Mouse (Mus musculus): ENCODE measurements around the gene Tdrkh. TPM values are rescaled to one million over a fixed set of nuclear protein-coding genes. Genes with fewer than 3 reads are reported as not detected.

Gene Tdrkh
- polyA plus RNA-seq, 1 experiment: 22.8 TPM

DNA sequence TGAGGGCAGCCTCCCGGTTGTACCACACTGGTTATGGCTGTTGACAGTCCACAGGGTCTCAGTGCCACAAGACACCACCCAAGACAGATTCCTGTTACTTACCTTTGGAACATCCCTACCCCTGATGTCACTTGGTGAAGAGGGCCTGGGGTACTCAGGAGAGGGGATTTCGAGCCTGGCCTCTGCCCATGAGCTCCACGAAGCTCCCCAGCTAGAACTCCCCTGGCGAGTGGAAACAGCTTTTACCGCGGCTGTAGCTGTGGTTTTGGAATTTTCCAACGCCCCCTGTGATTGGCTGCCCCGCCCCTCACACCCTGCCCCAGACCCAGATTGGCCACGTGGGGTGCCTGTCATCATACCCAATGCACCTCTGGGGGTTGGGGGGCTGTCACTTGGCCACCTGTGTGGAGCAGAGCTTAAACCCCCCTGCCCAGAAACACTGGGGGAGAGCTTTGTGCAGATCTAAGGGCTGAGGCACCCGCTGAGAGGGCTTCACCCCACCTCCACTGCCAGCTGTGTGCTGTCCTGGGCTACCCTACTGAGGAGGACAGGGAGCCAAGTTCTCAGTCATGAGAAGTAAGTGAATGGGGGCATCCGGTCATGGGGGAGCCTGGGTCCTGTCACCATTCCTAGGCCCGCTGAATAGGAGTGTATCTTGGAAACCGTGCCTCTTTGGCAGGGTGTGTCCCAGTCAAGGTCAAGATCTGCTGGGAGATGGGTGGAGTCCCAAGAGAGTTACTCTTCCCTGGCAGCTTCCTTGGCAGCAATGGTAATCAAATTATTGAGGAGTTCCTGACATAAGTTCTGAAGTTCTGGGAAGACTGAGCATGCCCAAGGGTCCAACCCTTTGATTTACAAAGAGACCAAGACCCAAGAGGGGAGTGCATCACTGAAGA lies 35.8 kb upstream of the Tdrkh start:
- DNase-seq: no peak
- TF ChIP-seq POLR2A (IDR thresholded peaks at IDR 0.05; ENCODE audit: borderline replicate concordance, insufficient read depth, low read length): no peak
- TF ChIP-seq CTCF (IDR thresholded peaks at IDR 0.05; ENCODE audit: borderline replicate concordance, insufficient read depth, low read depth, low read length): no peak

DNA sequence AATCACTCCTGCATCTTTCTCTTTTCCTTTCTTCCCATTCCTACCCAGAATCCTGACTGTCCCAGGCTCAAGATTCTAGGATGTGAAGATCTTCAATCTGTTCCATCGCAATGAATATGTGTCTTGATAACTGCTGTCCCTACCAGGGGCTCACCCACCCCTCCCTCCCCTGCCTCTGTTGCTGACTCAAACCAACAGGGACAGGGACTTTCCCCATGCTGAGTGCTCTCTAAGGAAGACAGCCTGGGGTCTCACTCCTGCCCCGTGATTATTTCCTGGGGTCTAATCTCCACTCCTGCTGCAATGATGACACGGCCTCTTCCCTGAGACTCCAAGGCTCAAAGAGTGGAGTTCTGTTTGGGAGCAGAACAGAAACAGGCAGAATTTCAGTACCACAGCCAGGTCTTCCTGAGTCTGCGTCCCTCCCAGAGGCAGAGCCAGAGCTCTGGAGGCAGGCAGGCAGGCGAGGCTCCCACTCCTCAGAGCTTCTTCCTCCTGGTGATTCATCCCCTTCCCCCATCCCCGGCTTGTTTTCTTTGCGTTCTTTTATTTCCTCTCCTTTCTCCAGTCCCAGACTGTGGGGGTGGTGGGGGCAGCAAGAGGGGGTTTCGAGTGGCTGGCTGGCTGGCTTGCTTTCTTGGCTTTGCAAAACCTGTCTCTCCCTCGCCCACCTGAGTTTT lies 33.1 kb upstream of the Tdrkh start:
- H3K4me1 ChIP-seq (ENCODE audit: control insufficient read depth, insufficient read depth, low read length): no peaks in the 10 kb centered on the region
- H3K27me3 ChIP-seq (ENCODE audit: control insufficient read depth, insufficient read depth, low read length): no peaks in the 10 kb centered on the region
- no peak overlapping the region for H3K27ac ChIP-seq (ENCODE audit: insufficient read depth, low read length)
- no peak for DNase-seq
- no peak overlapping the region for H3K4me3 ChIP-seq (replicated peaks; ENCODE audit: insufficient read depth, low read depth, low read length)
- no peak for TF ChIP-seq CTCF (IDR thresholded peaks at IDR 0.05; ENCODE audit: borderline replicate concordance, insufficient read depth, low read depth, low read length)
- TF ChIP-seq POLR2A (IDR thresholded peaks at IDR 0.05; ENCODE audit: borderline replicate concordance, insufficient read depth, low read length): no peak
- WGBS: 48% methylated on average over 9 of the region's 9 CpGs

More for the DNA sequence above, 35.8 kb upstream of the Tdrkh start:
- Histone ChIP-seq H3K27ac (ENCODE audit: insufficient read depth, low read length) (no peak overlapping the region), H3K27me3 (ENCODE audit: control insufficient read depth, insufficient read depth, low read length) (no peaks in the 10 kb centered on the region), H3K4me3 (replicated peaks; ENCODE audit: insufficient read depth, low read depth, low read length) (no peak overlapping the region), H3K4me1 (ENCODE audit: control insufficient read depth, insufficient read depth, low read length) (peaks cover 16% of the 10 kb centered on the region)
- WGBS: 40% methylated on average over 13 of the region's 13 CpGs

DNA sequence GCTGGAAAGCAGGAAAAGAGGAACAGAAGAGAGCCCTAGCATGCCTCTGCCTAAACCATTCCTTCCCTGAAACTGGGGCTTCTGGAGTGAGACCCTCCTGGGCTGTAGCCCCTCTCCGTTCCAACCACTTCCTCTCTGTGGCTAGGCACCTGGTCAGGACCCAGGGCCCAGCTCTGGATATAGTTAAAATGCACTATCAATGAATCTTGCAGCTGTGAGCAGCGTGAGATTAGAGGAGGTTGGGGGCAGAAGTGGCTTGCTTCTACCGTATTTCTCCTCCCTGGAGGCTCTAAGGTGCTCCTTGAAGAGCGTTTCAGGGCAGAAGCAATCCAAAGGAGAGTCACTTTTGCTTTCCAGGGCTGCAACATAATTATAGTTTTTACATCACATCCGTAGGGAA lies 30.8 kb upstream of the Tdrkh start:
- no peak overlapping the region for H3K27ac ChIP-seq (ENCODE audit: insufficient read depth, low read length)
- TF ChIP-seq POLR2A (IDR thresholded peaks at IDR 0.05; ENCODE audit: borderline replicate concordance, insufficient read depth, low read length) (no peak), CTCF (IDR thresholded peaks at IDR 0.05; ENCODE audit: borderline replicate concordance, insufficient read depth, low read depth, low read length) (no peak)
- H3K4me1 ChIP-seq (ENCODE audit: control insufficient read depth, insufficient read depth, low read length): no peaks in the 10 kb centered on the region
- no peak for DNase-seq
- WGBS: 77% methylated on average over 5 of the region's 5 CpGs
- no peak overlapping the region for H3K4me3 ChIP-seq (replicated peaks; ENCODE audit: insufficient read depth, low read depth, low read length)
- no peaks in the 10 kb centered on the region for H3K27me3 ChIP-seq (ENCODE audit: control insufficient read depth, insufficient read depth, low read length)

- Histone ChIP-seq H3K27me3 (ENCODE audit: control insufficient read depth, insufficient read depth, low read length) (no peaks in the 10 kb centered on the region), H3K4me1 (ENCODE audit: control insufficient read depth, insufficient read depth, low read length) (no peaks in the 10 kb centered on the region), H3K4me3 (replicated peaks; ENCODE audit: insufficient read depth, low read depth, low read length) (no peak overlapping the region), H3K27ac (ENCODE audit: insufficient read depth, low read length) (no peak overlapping the region)
- DNase-seq: no peak
- TF ChIP-seq CTCF (IDR thresholded peaks at IDR 0.05; ENCODE audit: borderline replicate concordance, insufficient read depth, low read depth, low read length): no peak
- TF ChIP-seq POLR2A (IDR thresholded peaks at IDR 0.05; ENCODE audit: borderline replicate concordance, insufficient read depth, low read length): no peak
- 29% methylated on average over 3 of the region's 3 CpGs for WGBS
Observed at GRCm38 (mm10) chr3:94383476-94383875, 29.6 kb upstream of the Tdrkh start.

DNA sequence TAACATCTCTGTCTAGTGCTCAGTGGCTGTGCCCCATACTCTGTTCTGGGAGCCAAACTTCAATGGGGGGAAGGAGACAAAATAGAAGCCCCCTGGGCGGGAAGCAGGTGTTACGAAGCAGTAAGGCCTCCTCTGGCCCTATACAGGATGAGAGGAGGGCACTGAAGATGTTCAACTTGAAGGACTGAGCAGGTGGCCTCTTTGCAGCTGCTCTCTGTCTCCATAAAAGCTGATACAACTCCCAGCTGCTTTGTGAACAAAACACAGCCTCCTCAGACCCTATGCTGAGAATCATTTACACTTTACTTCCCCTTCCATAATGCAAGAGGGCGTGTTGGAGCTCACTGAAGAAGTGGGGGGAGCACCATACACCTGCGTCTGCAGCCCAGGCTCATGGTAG lies 26.4 kb upstream of the Tdrkh start:
- Histone ChIP-seq H3K27ac (ENCODE audit: insufficient read depth, low read length) (no peak overlapping the region), H3K4me3 (replicated peaks; ENCODE audit: insufficient read depth, low read depth, low read length) (no peak overlapping the region), H3K4me1 (ENCODE audit: control insufficient read depth, insufficient read depth, low read length) (no peaks in the 10 kb centered on the region), H3K27me3 (ENCODE audit: control insufficient read depth, insufficient read depth, low read length) (no peaks in the 10 kb centered on the region)
- TF ChIP-seq POLR2A (IDR thresholded peaks at IDR 0.05; ENCODE audit: borderline replicate concordance, insufficient read depth, low read length): no peak
- no peak for TF ChIP-seq CTCF (IDR thresholded peaks at IDR 0.05; ENCODE audit: borderline replicate concordance, insufficient read depth, low read depth, low read length)
- WGBS: 54% methylated on average over 4 of the region's 4 CpGs
- no peak for DNase-seq

DNA sequence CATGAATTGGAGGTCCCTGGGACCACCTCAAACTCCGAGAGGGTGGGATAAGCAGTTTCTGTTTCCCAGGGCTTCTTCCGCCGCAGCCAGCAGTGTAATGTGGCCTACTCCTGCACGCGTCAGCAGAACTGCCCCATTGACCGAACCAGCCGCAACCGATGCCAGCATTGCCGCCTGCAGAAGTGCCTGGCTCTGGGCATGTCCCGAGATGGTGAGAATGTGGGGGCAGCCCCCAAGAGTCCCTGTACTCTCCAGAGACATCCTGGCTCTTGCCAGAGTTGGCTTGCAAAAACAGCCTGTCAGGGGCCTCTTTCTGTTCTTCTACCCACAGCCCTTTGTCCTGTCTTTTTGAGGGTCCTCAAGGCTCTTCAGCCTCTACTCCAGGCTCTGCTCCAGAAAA lies 25.7 kb upstream of the Tdrkh start:
- no peaks in the 10 kb centered on the region for H3K27me3 ChIP-seq (ENCODE audit: control insufficient read depth, insufficient read depth, low read length)
- H3K4me3 ChIP-seq (replicated peaks; ENCODE audit: insufficient read depth, low read depth, low read length): no peak overlapping the region
- H3K27ac ChIP-seq (ENCODE audit: insufficient read depth, low read length): no peak overlapping the region
- no peaks in the 10 kb centered on the region for H3K4me1 ChIP-seq (ENCODE audit: control insufficient read depth, insufficient read depth, low read length)
- 85% methylated on average over 10 of the region's 10 CpGs for WGBS
- TF ChIP-seq CTCF (IDR thresholded peaks at IDR 0.05; ENCODE audit: borderline replicate concordance, insufficient read depth, low read depth, low read length): no peak
- TF ChIP-seq POLR2A (IDR thresholded peaks at IDR 0.05; ENCODE audit: borderline replicate concordance, insufficient read depth, low read length): no peak
- DNase-seq: no peak

GRCm38 (mm10) chr3:94388047-94388446 lies 25.0 kb upstream of the Tdrkh start:
- no peak overlapping the region for H3K4me3 ChIP-seq (replicated peaks; ENCODE audit: insufficient read depth, low read depth, low read length)
- H3K27me3 ChIP-seq (ENCODE audit: control insufficient read depth, insufficient read depth, low read length): no peaks in the 10 kb centered on the region
- DNase-seq: no peak
- TF ChIP-seq CTCF (IDR thresholded peaks at IDR 0.05; ENCODE audit: borderline replicate concordance, insufficient read depth, low read depth, low read length) (no peak), POLR2A (IDR thresholded peaks at IDR 0.05; ENCODE audit: borderline replicate concordance, insufficient read depth, low read length) (no peak)
- H3K4me1 ChIP-seq (ENCODE audit: control insufficient read depth, insufficient read depth, low read length): no peaks in the 10 kb centered on the region
- H3K27ac ChIP-seq (ENCODE audit: insufficient read depth, low read length): no peak overlapping the region
- WGBS: 80% methylated on average over 5 of the region's 5 CpGs

GRCm38 (mm10) chr3:94389420-94389819 lies 23.7 kb upstream of the Tdrkh start:
- H3K27me3 ChIP-seq (ENCODE audit: control insufficient read depth, insufficient read depth, low read length): no peaks in the 10 kb centered on the region
- no peak for DNase-seq
- no peak for TF ChIP-seq CTCF (IDR thresholded peaks at IDR 0.05; ENCODE audit: borderline replicate concordance, insufficient read depth, low read depth, low read length)
- no peak for TF ChIP-seq POLR2A (IDR thresholded peaks at IDR 0.05; ENCODE audit: borderline replicate concordance, insufficient read depth, low read length)
- no peak overlapping the region for H3K4me3 ChIP-seq (replicated peaks; ENCODE audit: insufficient read depth, low read depth, low read length)
- 95% methylated on average over 16 of the region's 16 CpGs for WGBS
- no peaks in the 10 kb centered on the region for H3K4me1 ChIP-seq (ENCODE audit: control insufficient read depth, insufficient read depth, low read length)
- no peak overlapping the region for H3K27ac ChIP-seq (ENCODE audit: insufficient read depth, low read length)
